Mouse (Mus musculus): Measurements from ENCODE around the gene Prdm16.

Gene Prdm16

GRCm38 (mm10) chr4:154478933-154479613 is 157.6 kb downstream of the Prdm16 start:
- DNase-seq (ENCODE audit: low spot score), result no peak

- DNase-seq (ENCODE audit: low spot score), result no peak
Observed at GRCm38 (mm10) chr4:154473571-154474307, 162.9 kb downstream of the Prdm16 start.

- DNase-seq (ENCODE audit: low spot score), result no peak
Observed at GRCm38 (mm10) chr4:154472569-154472968, 164.1 kb downstream of the Prdm16 start.

GRCm38 (mm10) chr4:154471447-154472101 is 165.1 kb downstream of the Prdm16 start:
- peak; percentile 9 for DNase-seq (ENCODE audit: low spot score)

GRCm38 (mm10) chr4:154466305-154466704 is 170.4 kb downstream of the Prdm16 start:
- peak; percentile 32 for DNase-seq (ENCODE audit: low spot score)

- DNase-seq (ENCODE audit: low spot score), result no peak
Observed at GRCm38 (mm10) chr4:154465123-154465522, 171.6 kb downstream of the Prdm16 start.

GRCm38 (mm10) chr4:154460021-154460420 is 176.7 kb downstream of the Prdm16 start:
- no peak for DNase-seq (ENCODE audit: low spot score)

- no peak for DNase-seq (ENCODE audit: low spot score)
Observed at GRCm38 (mm10) chr4:154457756-154458155, 178.9 kb downstream of the Prdm16 start.

GRCm38 (mm10) chr4:154456265-154456822 is 180.3 kb downstream of the Prdm16 start:
- DNase-seq (ENCODE audit: low spot score), result no peak

- DNase-seq (ENCODE audit: low spot score), result no peak
Observed at GRCm38 (mm10) chr4:154450441-154450840, 186.2 kb downstream of the Prdm16 start.

GRCm38 (mm10) chr4:154450036-154450435 is 186.6 kb downstream of the Prdm16 start:
- no peak for DNase-seq (ENCODE audit: low spot score)

GRCm38 (mm10) chr4:154449343-154449742 is 187.3 kb downstream of the Prdm16 start:
- DNase-seq (ENCODE audit: low spot score), result peak; percentile 31

GRCm38 (mm10) chr4:154445721-154446120 is 191.0 kb downstream of the Prdm16 start:
- no peak for DNase-seq (ENCODE audit: low spot score)

GRCm38 (mm10) chr4:154442645-154443304 is 193.9 kb downstream of the Prdm16 start:
- DNase-seq (ENCODE audit: low spot score), result no peak

- DNase-seq (ENCODE audit: low spot score), result no peak
Observed at GRCm38 (mm10) chr4:154439455-154440052, 197.1 kb downstream of the Prdm16 start.

- no peak for DNase-seq (ENCODE audit: low spot score)
Observed at GRCm38 (mm10) chr4:154438610-154439009, 198.1 kb downstream of the Prdm16 start.

- no peak for DNase-seq (ENCODE audit: low spot score)
Observed at GRCm38 (mm10) chr4:154429770-154430169, 206.9 kb downstream of the Prdm16 start.

- DNase-seq (ENCODE audit: low spot score), result no peak
Observed at GRCm38 (mm10) chr4:154426901-154427300, 209.8 kb downstream of the Prdm16 start.

GRCm38 (mm10) chr4:154425284-154425683 is 211.4 kb downstream of the Prdm16 start:
- no peak for DNase-seq (ENCODE audit: low spot score)

- no peak for DNase-seq (ENCODE audit: low spot score)
Observed at GRCm38 (mm10) chr4:154424681-154425080, 212.0 kb downstream of the Prdm16 start.

GRCm38 (mm10) chr4:154422431-154422913 is 214.2 kb downstream of the Prdm16 start:
- no peak for DNase-seq (ENCODE audit: low spot score)
